In genomic region chr8:123891271-123891670, GRCm38 (mm10) we compare ENCODE assay signal across 8 mouse cellular contexts. TPM values are rescaled to one million over a fixed set of nuclear protein-coding genes. Genes with fewer than 3 reads are reported as not detected.
DNase-seq lines count a peak whose midpoint lies in the region; ATAC-seq lines count a peak whose summit lies in the region.

No protein-coding gene starts in this region.

- WGBS in intestine, embryonic 16.5 days: under 1% methylated on average over 11 of the region's 11 CpGs

- peak; percentile 46 for DNase-seq in urinary bladder, postnatal 14 days (ENCODE audit: low spot score)
- DNase-seq in urinary bladder, adult 2 months (ENCODE audit: low spot score): no peak
- peak; percentile 80 to 85 for DNase-seq in cerebellum, postnatal 14 days
- peak; percentile 50 to 73 for DNase-seq in gastrocnemius, adult 8-10 months (ENCODE audit: low spot score in 2 of 2)
- peak; percentile 36 for DNase-seq in yolk sac, embryonic 10.5 days (ENCODE audit: low spot score)
- DNase-seq in thymus, postnatal 10 days (ENCODE audit: low spot score in 2 of 2): no peak

- H3K9ac ChIP-seq in intestine, embryonic 16.5 days (ENCODE audit: low read depth, low read length): no peak overlapping the region

- H3K27ac ChIP-seq in intestine, embryonic 16.5 days (ENCODE audit: low read length): no peak overlapping the region

- no peak for ATAC-seq in intestine, embryonic 16.5 days
- ATAC-seq in megakaryocyte progenitor cell, adult 5-6 weeks (replicated peaks; ENCODE audit: poor library complexity): peak; percentile 88

- H3K4me1 ChIP-seq in intestine, embryonic 16.5 days (ENCODE audit: control insufficient read depth, insufficient read depth, low read length): peaks cover 10% of the 10 kb centered on the region

- H3K9me3 ChIP-seq in intestine, embryonic 16.5 days (ENCODE audit: control insufficient read depth, low read length): no peaks in the 10 kb centered on the region

- peaks cover 49% of the 10 kb centered on the region for H3K27me3 ChIP-seq in intestine, embryonic 16.5 days (replicated peaks; ENCODE audit: control insufficient read depth, insufficient read depth, low read length)

- no peaks in the 10 kb centered on the region for H3K36me3 ChIP-seq in intestine, embryonic 16.5 days (ENCODE audit: control insufficient read depth, insufficient read depth, low read length)

- peak overlapping the region; percentile 31 for H3K4me3 ChIP-seq in intestine, embryonic 16.5 days (ENCODE audit: low read length)

- peak overlapping the region; percentile 43 for H3K4me2 ChIP-seq in intestine, embryonic 16.5 days (ENCODE audit: low read depth, low read length)

RNA-seq across cellular contexts. Expression of gene Acta1, which starts 3.3 kb away (rescaled TPM):
- polyA plus RNA-seq in urinary bladder, adult 2 months (2012; rRNA removed): 1,444 and 2,020 TPM in 2 replicates
- over 10,000 TPM; 41,837 to 48,547 (median 43,671) TPM for total RNA-seq in gastrocnemius, adult 8-10 months (2022)
- polyA plus RNA-seq in intestine, embryonic 16.5 days (2015; fragmentation: Nextera tagmentation; extraction: Ambion mirVana): 11.1 and 14.3 TPM in 2 replicates
- total RNA-seq in megakaryocyte progenitor cell, adult 5-6 weeks (2015): not detected in 2 replicates
- total RNA-seq in megakaryocyte progenitor cell, adult 5-6 weeks (2017): not detected in 2 replicates

RNA-seq across cellular contexts. Expression of gene Ccsap, which starts 31.3 kb away (rescaled TPM):
- polyA plus RNA-seq in urinary bladder, adult 2 months (2012; rRNA removed): 2.2 and 2.6 TPM in 2 replicates
- total RNA-seq in gastrocnemius, adult 8-10 months (2022): under 1 TPM; 0.22 to 0.51 (median 0.28) TPM
- 2.3 and 2.7 TPM in 2 replicates for polyA plus RNA-seq in intestine, embryonic 16.5 days (2015; fragmentation: Nextera tagmentation; extraction: Ambion mirVana)
- total RNA-seq in megakaryocyte progenitor cell, adult 5-6 weeks (2015): 5.3 and 6.9 TPM in 2 replicates
- total RNA-seq in megakaryocyte progenitor cell, adult 5-6 weeks (2017): 6.3 and 8.4 TPM in 2 replicates

RNA-seq across cellular contexts. Expression of gene Nup133, which starts 57.8 kb away (rescaled TPM):
- polyA plus RNA-seq in urinary bladder, adult 2 months (2012; rRNA removed): 11.1 and 11.3 TPM in 2 replicates
- total RNA-seq in gastrocnemius, adult 8-10 months (2022): 10 to 100 TPM in 2 of 4 experiments, 1 to 10 TPM in 2; 8.2 to 13.3 (median 11.2) TPM
- polyA plus RNA-seq in intestine, embryonic 16.5 days (2015; fragmentation: Nextera tagmentation; extraction: Ambion mirVana): 24.4 and 26.4 TPM in 2 replicates
- total RNA-seq in megakaryocyte progenitor cell, adult 5-6 weeks (2015): 27.8 and 28.7 TPM in 2 replicates
- 28.2 and 33.0 TPM in 2 replicates for total RNA-seq in megakaryocyte progenitor cell, adult 5-6 weeks (2017)

Comparison
In these comparisons a context has a peak if more than half of its experiments do, and no peak if none do; other contexts are left out.
1. DNase-seq: peak in urinary bladder, postnatal 14 days (single experiment), cerebellum, postnatal 14 days (2 of 2), gastrocnemius, adult 8-10 months (2 of 2) and yolk sac, embryonic 10.5 days (single experiment); none in urinary bladder, adult 2 months (single experiment) and thymus, postnatal 10 days (0 of 2).
2. RNA of gene Acta1, which starts 3.3 kb away (total RNA-seq): 41,837 to 48,547 TPM in gastrocnemius, adult 8-10 months; not detected in megakaryocyte progenitor cell, adult 5-6 weeks; every median in the first group is over 1,000 times any median in the second.
3. RNA of gene Ccsap, which starts 31.3 kb away (total RNA-seq): 5.3 to 8.4 TPM in megakaryocyte progenitor cell, adult 5-6 weeks; 0.22 to 0.51 TPM in gastrocnemius, adult 8-10 months; every median in the first group is over 4 times any median in the second.